Mouse (Mus musculus): ENCODE data around the gene Nsun4. TPM values are rescaled to one million over a fixed set of nuclear protein-coding genes. Genes with fewer than 3 reads are reported as not detected.
A peak's percentile ranks its signal among the peaks of the same experiment; 100 is the strongest.

Gene Nsun4
- polyA plus RNA-seq, 1 experiment from 2014 or later = 17.8 TPM

DNA sequence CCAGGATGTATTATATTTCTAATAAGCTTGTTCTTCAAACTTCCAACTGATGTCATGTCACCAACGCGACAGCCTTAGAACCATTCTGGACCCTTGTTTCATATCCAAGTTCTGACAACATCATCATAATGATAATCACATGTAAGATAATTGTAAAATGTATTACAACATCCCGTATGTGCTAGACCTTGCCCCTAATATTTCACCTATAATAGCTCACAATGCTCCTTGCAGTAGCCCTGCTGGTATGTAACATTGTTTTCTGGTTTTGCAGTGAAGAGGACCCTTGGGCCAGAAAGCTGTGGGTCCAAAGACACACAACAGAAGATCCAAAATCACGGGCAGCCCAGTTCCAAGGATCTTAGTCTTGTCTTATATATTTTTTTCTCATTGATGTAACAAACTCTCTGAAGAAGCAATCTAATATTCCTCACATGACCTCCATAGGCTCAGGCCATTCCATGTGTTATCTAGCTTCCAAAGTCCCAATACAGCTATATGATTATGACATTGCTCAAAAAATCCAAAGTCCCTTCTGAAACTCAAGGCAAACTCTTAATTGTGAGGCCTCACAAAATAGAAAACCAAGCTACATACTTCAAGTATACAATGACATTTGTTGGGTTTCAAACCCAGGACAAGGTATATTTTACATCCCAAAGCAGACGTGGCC lies 65.7 kb downstream of the Nsun4 start:
- peaks cover 6% of the 10 kb centered on the region; the same call in 1 of the 2 replicates for H3K4me1 ChIP-seq
- H3K36me3 ChIP-seq = no peaks in the 10 kb centered on the region
- DNase-seq (ENCODE audit: low spot score) = no peak
- WGBS = 79% methylated on average over 5 of the region's 5 CpGs
- H3K27ac ChIP-seq = no peak overlapping the region
- H3K27me3 ChIP-seq (ENCODE audit: low read depth, poor library complexity, severe bottlenecking) = peaks cover 29% of the 10 kb centered on the region
- no peak overlapping the region for H3K4me3 ChIP-seq
- no peaks in the 10 kb centered on the region for H3K9me3 ChIP-seq (replicated peaks)

DNA sequence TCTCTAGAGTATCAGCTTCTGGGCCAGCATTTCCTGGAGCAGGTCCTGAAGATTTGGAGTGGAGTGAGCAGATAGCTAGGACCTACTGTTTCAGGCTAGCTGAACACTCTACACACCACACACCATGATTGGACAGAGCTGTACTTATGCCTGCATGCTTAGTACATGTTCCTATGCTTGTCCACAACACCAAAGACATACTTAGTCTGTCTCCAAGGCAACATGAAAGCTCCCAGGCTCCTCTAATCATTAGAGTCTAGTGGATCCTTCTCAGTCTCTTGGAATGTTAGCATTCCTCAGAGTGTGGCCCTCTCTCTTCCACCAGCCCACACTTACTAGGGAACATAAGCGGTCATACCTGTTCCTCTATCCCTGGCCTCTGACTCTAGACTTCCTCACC lies 66.2 kb downstream of the Nsun4 start:
- DNase-seq (ENCODE audit: low spot score) = no peak
- Histone ChIP-seq H3K36me3 (no peaks in the 10 kb centered on the region), H3K27me3 (ENCODE audit: low read depth, poor library complexity, severe bottlenecking) (peaks cover 35% of the 10 kb centered on the region), H3K9me3 (replicated peaks) (no peaks in the 10 kb centered on the region), H3K4me3 (no peak overlapping the region), H3K27ac (no peak overlapping the region), H3K4me1 (peaks cover 6% of the 10 kb centered on the region; the same call in 1 of the 2 replicates)
- 81% methylated on average over 1 of the region's 1 CpGs for whole genome bisulfite sequencing

DNA sequence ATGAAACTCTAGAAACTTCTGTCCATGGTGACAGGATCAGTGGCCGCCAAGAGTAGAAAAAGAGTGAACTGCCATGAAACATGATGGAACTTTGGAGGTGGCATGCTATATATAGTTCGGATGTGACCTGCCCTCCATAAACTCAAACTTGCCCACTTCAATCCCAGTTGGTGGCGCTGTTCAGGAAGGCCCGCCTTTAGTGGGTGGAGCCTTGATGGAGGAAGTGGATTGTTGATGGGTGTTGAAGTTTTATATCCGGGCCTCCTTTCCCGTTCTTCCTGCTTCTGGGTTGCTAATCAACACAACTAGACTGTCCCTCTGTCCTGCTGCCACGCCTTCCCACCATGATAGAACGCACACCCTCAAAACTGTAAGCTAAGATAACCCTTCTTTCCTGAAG lies 68.7 kb downstream of the Nsun4 start:
- H3K27me3 ChIP-seq (ENCODE audit: low read depth, poor library complexity, severe bottlenecking) = peaks cover 58% of the 10 kb centered on the region
- H3K9me3 ChIP-seq (replicated peaks) = no peaks in the 10 kb centered on the region
- WGBS = 31% methylated on average over 8 of the region's 8 CpGs
- no peak overlapping the region for H3K27ac ChIP-seq
- H3K4me1 ChIP-seq = peaks cover 14% of the 10 kb centered on the region
- H3K4me3 ChIP-seq = no peak overlapping the region
- H3K36me3 ChIP-seq = no peaks in the 10 kb centered on the region
- DNase-seq (ENCODE audit: low spot score) = no peak

DNA sequence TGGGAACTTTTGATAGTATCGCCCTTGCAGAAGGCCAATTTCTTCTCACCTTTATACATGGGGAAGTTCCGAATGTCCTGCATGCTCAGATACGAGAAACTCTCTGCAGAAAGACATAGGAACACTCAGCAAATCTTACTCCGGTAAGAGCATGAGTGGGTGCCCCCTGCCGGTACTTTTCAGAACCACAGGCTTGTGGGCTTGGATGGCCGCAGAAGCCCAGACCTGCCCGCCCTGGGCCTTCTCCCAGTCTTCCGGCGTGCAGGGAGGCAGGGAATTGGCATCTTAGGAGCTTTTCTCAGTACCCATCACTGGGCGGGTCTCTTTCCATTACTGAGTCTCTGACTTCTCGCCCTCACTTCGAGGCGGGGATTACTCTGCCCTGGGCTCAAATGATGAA lies 69.6 kb downstream of the Nsun4 start:
- Histone ChIP-seq H3K9me3 (replicated peaks) (no peaks in the 10 kb centered on the region), H3K4me3 (no peak overlapping the region), H3K36me3 (no peaks in the 10 kb centered on the region), H3K4me1 (peaks cover 23% of the 10 kb centered on the region), H3K27me3 (ENCODE audit: low read depth, poor library complexity, severe bottlenecking) (peaks cover 67% of the 10 kb centered on the region), H3K27ac (no peak overlapping the region)
- peak; percentile 92 for DNase-seq (ENCODE audit: low spot score)
- WGBS = 3% methylated on average over 13 of the region's 13 CpGs

Other genes starting within 250 kb of the Nsun4 start
- gene Mob3c, start 225.8 kb downstream of the Nsun4 start, polyA plus RNA-seq (2016; fragmentation: Nextera tagmentation; extraction: Ambion mirVana) = 4.4 and 6.5 TPM in 2 replicates
- 23.1 and 29.6 TPM in 2 replicates for gene Mknk1, start 214.7 kb downstream of the Nsun4 start, polyA plus RNA-seq (2016; fragmentation: Nextera tagmentation; extraction: Ambion mirVana)
- gene Kncn, start 169.5 kb downstream of the Nsun4 start, polyA plus RNA-seq (2016; fragmentation: Nextera tagmentation; extraction: Ambion mirVana) = not detected in 2 replicates
- 0.11 TPM in 1 of 2 replicates, not detected in the other for gene 6430628N08Rik, start 163.2 kb downstream of the Nsun4 start, polyA plus RNA-seq (2016; fragmentation: Nextera tagmentation; extraction: Ambion mirVana)
- gene Dmbx1, start 114.0 kb downstream of the Nsun4 start, polyA plus RNA-seq (2016; fragmentation: Nextera tagmentation; extraction: Ambion mirVana) = 0.05 and 0.11 TPM in 2 replicates
- gene Faah, start 36.0 kb downstream of the Nsun4 start, polyA plus RNA-seq (2016; fragmentation: Nextera tagmentation; extraction: Ambion mirVana) = 0.49 and 0.58 TPM in 2 replicates
- 486 and 492 TPM in 2 replicates for gene Uqcrh, start 21.2 kb upstream of the Nsun4 start, polyA plus RNA-seq (2016; fragmentation: Nextera tagmentation; extraction: Ambion mirVana)
- gene Lrrc41, start 21.4 kb upstream of the Nsun4 start, polyA plus RNA-seq (2016; fragmentation: Nextera tagmentation; extraction: Ambion mirVana) = 73.4 and 81.0 TPM in 2 replicates
- 83.3 and 85.2 TPM in 2 replicates for gene Rad54l, start 69.8 kb upstream of the Nsun4 start, polyA plus RNA-seq (2016; fragmentation: Nextera tagmentation; extraction: Ambion mirVana)
- gene Pomgnt1, start 70.0 kb upstream of the Nsun4 start, polyA plus RNA-seq (2016; fragmentation: Nextera tagmentation; extraction: Ambion mirVana) = 59.2 and 67.7 TPM in 2 replicates
- 1.6 and 2.2 TPM in 2 replicates for gene Lurap1, start 97.5 kb upstream of the Nsun4 start, polyA plus RNA-seq (2016; fragmentation: Nextera tagmentation; extraction: Ambion mirVana)
- not detected in 2 replicates for gene Tspan1, start 113.7 kb upstream of the Nsun4 start, polyA plus RNA-seq (2016; fragmentation: Nextera tagmentation; extraction: Ambion mirVana)
- not detected in 2 replicates for gene 1700042G07Rik, start 119.5 kb upstream of the Nsun4 start, polyA plus RNA-seq (2016; fragmentation: Nextera tagmentation; extraction: Ambion mirVana)
- gene Gm49337, start 119.5 kb upstream of the Nsun4 start, polyA plus RNA-seq (2016; fragmentation: Nextera tagmentation; extraction: Ambion mirVana) = not detected in 2 replicates
- 26.6 and 45.2 TPM in 2 replicates for gene Pik3r3, start 167.7 kb upstream of the Nsun4 start, polyA plus RNA-seq (2016; fragmentation: Nextera tagmentation; extraction: Ambion mirVana)

All from limb, embryonic 10.5 days (tissue).